Mouse (Mus musculus) ES-E14 (cell line): ENCODE data around the gene Nab2.

Experiments
- HCFC1 ChIP-seq: IDR thresholded peaks from 2 replicates; pipeline ENCODE4 v1.6.1; 2012; ENCODE audit warnings: low read length, inconsistent platforms, borderline replicate concordance; ENCODE audit not compliant: insufficient read depth
- MAFK ChIP-seq: IDR thresholded peaks from 2 replicates; pipeline ENCODE4 v1.6.1; 2014; ENCODE audit warnings: mild to moderate bottlenecking, low read depth, low read length, inconsistent platforms; ENCODE audit not compliant: insufficient read depth
- ZC3H11A ChIP-seq: IDR thresholded peaks from 2 replicates; pipeline ENCODE4 v1.6.1; 2012; ENCODE audit warnings: low read depth, mild to moderate bottlenecking, inconsistent platforms, low read length, borderline replicate concordance
- ZNF384 ChIP-seq: IDR thresholded peaks from 2 replicates; pipeline ENCODE4 v1.6.1; 2012; ENCODE audit warnings: low read depth, low read length, inconsistent platforms

GRCm38 (mm10) chr10:127679208-127679607 lies 10.8 kb upstream of the Nab2 start:
- TF ChIP-seq ZNF384, result no peak
- no peak for TF ChIP-seq HCFC1
- TF ChIP-seq ZC3H11A, result no peak
- TF ChIP-seq MAFK, result no peak
